Mouse (Mus musculus) kidney, adult 2 months (tissue): Measurements from ENCODE around the gene Ubr7. TPM values are rescaled to one million over a fixed set of nuclear protein-coding genes. Genes with fewer than 3 reads are reported as not detected.
A peak's percentile ranks its signal among the peaks of the same experiment; 100 is the strongest.

ENCODE experiments used
- DNase-seq: peaks from one replicate; pipeline ENCODE4 v3.0.0; 2021
- H3K27ac ChIP-seq: fragments of 200-500 bp; 2 replicates; pipeline ENCODE4 v1.5.1; 2012; ENCODE audit warnings: low read depth, low read length, control low read depth, inconsistent platforms; ENCODE audit not compliant: insufficient read depth
- H3K27me3 ChIP-seq: fragments of 200-500 bp; replicated peaks from 2 replicates; pipeline ENCODE4 v1.6.1; 2012; ENCODE audit warnings: mild to moderate bottlenecking, moderate library complexity, low read length, inconsistent platforms; ENCODE audit not compliant: control insufficient read depth, insufficient read depth
- H3K36me3 ChIP-seq: fragments of 200-500 bp; 2 replicates; pipeline ENCODE4 v1.6.1; 2012; ENCODE audit warnings: mild to moderate bottlenecking, moderate library complexity, low read length, inconsistent platforms; ENCODE audit not compliant: control insufficient read depth, insufficient read depth
- H3K4me1 ChIP-seq: fragments of 200-500 bp; 2 replicates; pipeline ENCODE4 v1.6.1; 2011; ENCODE audit warnings: low read length; ENCODE audit not compliant: control insufficient read depth, insufficient read depth
- H3K4me3 ChIP-seq: fragments of 200-500 bp; 2 replicates; pipeline ENCODE4 v1.5.1; 2011; ENCODE audit warnings: mild to moderate bottlenecking, low read depth, low read length, control low read depth; ENCODE audit not compliant: insufficient read depth
- CTCF ChIP-seq: fragments of 200-500 bp; conservative IDR thresholded peaks from 2 replicates; pipeline ENCODE4 v1.5.1; 2011; ENCODE audit warnings: low read depth, mild to moderate bottlenecking, control low read depth, low read length, moderate library complexity, mixed read lengths; ENCODE audit not compliant: insufficient read depth, insufficient read length
- POLR2A ChIP-seq: fragments of 200-500 bp; IDR thresholded peaks from one replicate; pipeline ENCODE4 v1.6.1; 2011; ENCODE audit warnings: low read depth, low read length, control low read depth
- WGBS: fragments of 180-500 bp; shearing (Covaris S2); methylation state at CpG from one replicate; pipeline ENCODE4 v1.1.7; 2018; 5-methylcytosine and 5-hydroxymethylcytosine counted together
- polyA plus RNA-seq: library from polyadenylated mRNA; depleted of rRNA; stranded (reverse); fragments of >200 nt; gene quantifications from 2 replicates; pipeline ENCODE4 v1.2.3, GENCODE M21; 2012

Ubr7 gene
- polyA plus RNA-seq, 1 experiment, result 14.8 TPM

GRCm38 (mm10) chr12:102730798-102731619, 26.8 kb upstream of the Ubr7 start:
- H3K4me1 ChIP-seq, result peaks cover 10% of the 10 kb centered on the region
- no peak for TF ChIP-seq CTCF
- TF ChIP-seq POLR2A, result no peak
- DNase-seq, result peak; percentile 48
- no peaks in the 10 kb centered on the region for H3K27me3 ChIP-seq
- no peaks in the 10 kb centered on the region for H3K36me3 ChIP-seq
- H3K27ac ChIP-seq, result peak overlapping the region; percentile 44; the same call in 1 of the 2 replicates
- WGBS, result 24% methylated on average over 16 of the region's 16 CpGs
- 0 out of 2 replicates have a peak overlapping the region, but pooled peaks have one; percentile 11 for H3K4me3 ChIP-seq

GRCm38 (mm10) chr12:102733381-102733780, 24.4 kb upstream of the Ubr7 start:
- no peak overlapping the region for H3K4me3 ChIP-seq
- TF ChIP-seq POLR2A, result no peak
- TF ChIP-seq CTCF, result peak; percentile 78
- peaks cover 10% of the 10 kb centered on the region for H3K4me1 ChIP-seq
- no peaks in the 10 kb centered on the region for H3K27me3 ChIP-seq
- H3K27ac ChIP-seq, result no peak overlapping the region
- 21% methylated on average over 4 of the region's 5 CpGs for WGBS
- no peaks in the 10 kb centered on the region for H3K36me3 ChIP-seq
- peak; percentile 64 for DNase-seq

- Histone ChIP-seq H3K27me3 (no peaks in the 10 kb centered on the region), H3K4me1 (peaks cover 3% of the 10 kb centered on the region; the same call in 1 of the 2 replicates), H3K36me3 (no peaks in the 10 kb centered on the region), H3K27ac (no peak overlapping the region), H3K4me3 (no peak overlapping the region)
- no peak for DNase-seq
- WGBS, result 74% methylated on average over 5 of the region's 5 CpGs
- TF ChIP-seq POLR2A (no peak), CTCF (no peak)
Measured at GRCm38 (mm10) chr12:102739096-102739495, 18.7 kb upstream of the Ubr7 start.

GRCm38 (mm10) chr12:102740285-102740684, 17.5 kb upstream of the Ubr7 start:
- H3K36me3 ChIP-seq, result no peaks in the 10 kb centered on the region
- peaks cover 8% of the 10 kb centered on the region for H3K4me1 ChIP-seq
- no peaks in the 10 kb centered on the region for H3K27me3 ChIP-seq
- DNase-seq, result no peak
- TF ChIP-seq CTCF (peak; percentile 32; the same call in 1 of the 2 replicates), POLR2A (no peak)
- 66% methylated on average over 3 of the region's 3 CpGs for WGBS
- H3K27ac ChIP-seq, result no peak overlapping the region
- H3K4me3 ChIP-seq, result no peak overlapping the region

GRCm38 (mm10) chr12:102742056-102742455, 15.7 kb upstream of the Ubr7 start:
- no peaks in the 10 kb centered on the region for H3K36me3 ChIP-seq
- TF ChIP-seq POLR2A (no peak), CTCF (no peak)
- no peak for DNase-seq
- peaks cover 8% of the 10 kb centered on the region for H3K4me1 ChIP-seq
- H3K4me3 ChIP-seq, result no peak overlapping the region
- no peak overlapping the region for H3K27ac ChIP-seq
- 83% methylated on average over 7 of the region's 7 CpGs for WGBS
- no peaks in the 10 kb centered on the region for H3K27me3 ChIP-seq

GRCm38 (mm10) chr12:102743036-102743588, 14.7 kb upstream of the Ubr7 start:
- Histone ChIP-seq H3K27me3 (no peaks in the 10 kb centered on the region), H3K4me1 (peaks cover 8% of the 10 kb centered on the region), H3K4me3 (peak overlapping the region; percentile 98), H3K27ac (peak overlapping the region; percentile 90), H3K36me3 (no peaks in the 10 kb centered on the region)
- DNase-seq, result no peak
- TF ChIP-seq POLR2A (no peak), CTCF (no peak)
- WGBS, result 0% methylated on average over 33 of the region's 33 CpGs
